Mouse (Mus musculus): ENCODE measurements at regions not wholly inside any gene's neighbourhood (a gene's known extent, or its start where the extent isn't known, plus 50 kb on each side); places are given as distances from the start of the nearest gene placed in this dataset.
"Not testable (repeated sequence)": the region's sequence is repeated elsewhere in the genome, so short reads cannot be mapped to it uniquely, and the experiment has no call there.

GRCm38 (mm10) chr1:128535537-128536150, 56.4 kb downstream of the Cxcr4 start:
- no peak for DNase-seq

GRCm38 (mm10) chr1:128532632-128533031, 59.5 kb downstream of the Cxcr4 start:
- intact Hi-C loops (cut with DNase I): no loop called here
- peak; percentile 19 to 27 for DNase-seq

More at GRCm38 (mm10) chr1:128535537-128536150, 56.4 kb downstream of the Cxcr4 start:
- intact Hi-C loops (cut with DNase I): no loop called here

- intact Hi-C loops (cut with DNase I): no loop called here
- no peak for DNase-seq
Measured at GRCm38 (mm10) chr1:128529808-128530545, 62.1 kb downstream of the Cxcr4 start.

- no peak for DNase-seq
- intact Hi-C loops (cut with DNase I): no loop called here
Measured at GRCm38 (mm10) chr1:128519234-128519633, 72.9 kb downstream of the Cxcr4 start.

GRCm38 (mm10) chr1:128518514-128518913, 73.6 kb downstream of the Cxcr4 start:
- no peak for DNase-seq
- intact Hi-C loops (cut with DNase I): no loop called here

GRCm38 (mm10) chr1:128517351-128517750, 74.7 kb downstream of the Cxcr4 start:
- no peak for DNase-seq
- intact Hi-C loops (cut with DNase I): no loop called here

- no peak for DNase-seq
- intact Hi-C loops (cut with DNase I): no loop called here
Measured at GRCm38 (mm10) chr1:128514327-128514726, 77.8 kb downstream of the Cxcr4 start.

GRCm38 (mm10) chr1:128513911-128514310, 78.2 kb downstream of the Cxcr4 start:
- DNase-seq: no peak
- intact Hi-C loops (cut with DNase I): no loop called here

- intact Hi-C loops (cut with DNase I): no loop called here
- DNase-seq: no peak
Measured at GRCm38 (mm10) chr1:128513153-128513552, 78.9 kb downstream of the Cxcr4 start.

GRCm38 (mm10) chr1:128508816-128509461, 83.2 kb downstream of the Cxcr4 start:
- intact Hi-C loops (cut with DNase I): no loop called here
- DNase-seq: no peak

GRCm38 (mm10) chr1:128506551-128507313, 85.4 kb downstream of the Cxcr4 start:
- intact Hi-C loops (cut with DNase I): no loop called here
- no peak for DNase-seq

- intact Hi-C loops (cut with DNase I): no loop called here
- DNase-seq: no peak
Measured at GRCm38 (mm10) chr1:128504371-128504770, 87.2 kb upstream of the Dars start.

- DNase-seq: no peak
- intact Hi-C loops (cut with DNase I): no loop called here
Measured at GRCm38 (mm10) chr1:128498042-128498772, 81.0 kb upstream of the Dars start.

GRCm38 (mm10) chr1:128492251-128492650, 75.1 kb upstream of the Dars start:
- intact Hi-C loops (cut with DNase I): no loop called here

GRCm38 (mm10) chr1:128487181-128487580, 70.0 kb upstream of the Dars start:
- DNase-seq; intact Hi-C loops (cut with DNase I): not testable (repeated sequence)

More at GRCm38 (mm10) chr1:128492251-128492650, 75.1 kb upstream of the Dars start:
- no peak for DNase-seq

- no peak for DNase-seq
- intact Hi-C loops (cut with DNase I): no loop called here
Measured at GRCm38 (mm10) chr1:128478376-128478775, 61.2 kb upstream of the Dars start.

- DNase-seq: no peak
- intact Hi-C loops (cut with DNase I): no loop called here
Measured at GRCm38 (mm10) chr1:128477653-128478052, 60.5 kb upstream of the Dars start.

GRCm38 (mm10) chr1:128472713-128473230, 55.6 kb upstream of the Dars start:
- intact Hi-C loops (cut with DNase I): loop anchor here (5.0 kb wide), 1 partner anchor 120 kb away; the partner anchor contains the start of gene Cxcr4
- no peak for DNase-seq

GRCm38 (mm10) chr1:128472022-128472712, 55.0 kb upstream of the Dars start:
- intact Hi-C loops (cut with DNase I): loop anchor here (5.0 kb wide), 1 partner anchor 120 kb away; the partner anchor contains the start of gene Cxcr4
- peak; percentile 73 to 75 for DNase-seq
